8 mouse cellular contexts compared by ENCODE assay signal in the genomic region with DNA sequence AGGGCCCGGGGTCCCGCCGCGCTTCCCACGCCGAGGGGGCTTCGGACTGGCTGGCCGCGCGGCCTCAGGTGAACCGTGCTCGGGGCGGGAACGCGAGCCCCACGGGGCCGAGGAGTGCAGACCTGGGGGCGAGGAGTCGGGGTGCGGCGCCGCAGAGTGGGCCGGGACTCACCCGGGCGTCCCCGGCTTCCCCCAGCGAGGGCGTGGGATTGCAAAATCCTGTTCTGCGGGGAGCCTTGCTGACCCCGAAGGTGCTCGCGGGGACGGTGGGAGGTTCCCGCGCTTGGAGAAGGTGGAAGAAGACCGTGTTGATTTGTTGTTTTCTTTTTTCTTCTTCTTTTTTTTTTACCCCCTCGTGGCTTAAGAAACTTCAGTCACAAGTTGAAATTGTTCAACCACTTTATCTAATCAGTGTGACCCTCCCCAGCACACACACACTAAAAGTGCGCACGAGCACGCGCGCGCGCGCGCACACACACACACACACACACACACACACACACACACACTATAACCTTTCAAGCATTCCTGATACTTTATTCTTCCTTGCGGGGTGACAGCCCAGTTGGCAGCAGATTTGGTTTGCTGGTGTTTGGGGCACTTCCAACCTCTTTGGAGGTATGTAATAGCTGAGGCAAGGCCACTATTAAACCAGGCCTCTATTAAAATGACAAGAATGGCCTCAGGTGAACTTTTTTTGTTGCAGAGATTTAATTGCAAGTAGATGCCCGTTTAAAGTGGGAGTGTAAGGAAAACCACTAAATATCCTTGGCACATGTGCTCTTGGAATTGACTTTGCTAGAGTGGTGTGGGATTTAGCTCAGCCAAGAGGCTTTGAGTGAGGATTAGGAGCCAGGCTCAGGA. TPM values are rescaled to one million over a fixed set of nuclear protein-coding genes. Genes with fewer than 3 reads are reported as not detected.
DNase-seq lines count a peak whose midpoint lies in the region; ATAC-seq and TF ChIP-seq lines count a peak whose summit lies in the region.

No protein-coding gene starts in this region.

- no peak for ATAC-seq in megakaryocyte-erythroid progenitor cell, adult 5-6 weeks (replicated peaks; ENCODE audit: low FRiP score, low TSS enrichment, poor library complexity, severe bottlenecking)

- no peak for TF ChIP-seq CTCF in gastrocnemius, adult 2 months (IDR thresholded peaks at IDR 0.05)
- no peak for TF ChIP-seq CTCF in olfactory bulb, adult 2 months (IDR thresholded peaks at IDR 0.05; ENCODE audit: insufficient read depth, low read depth, low read length)

- peak overlapping the region; percentile 95 for H3K27ac ChIP-seq in gastrocnemius, adult 2 months
- H3K27ac ChIP-seq in olfactory bulb, adult 2 months (ENCODE audit: insufficient read depth, low read depth, low read length), result no peak overlapping the region

- TF ChIP-seq POLR2A in olfactory bulb, adult 2 months (IDR thresholded peaks at IDR 0.05; ENCODE audit: insufficient read depth, low read depth, low read length), result no peak

- peak; percentile 44 for DNase-seq in urinary bladder, postnatal 14 days (ENCODE audit: low spot score)
- DNase-seq in urinary bladder, adult 2 months (ENCODE audit: low spot score), result no peak
- DNase-seq in cerebellum, adult 9-11 months, result peak; percentile 70
- peak; percentile 54 for DNase-seq in gastrocnemius, adult 2 months
- peak; percentile 58 for DNase-seq in kidney, adult 11 months
- peak; percentile 48 to 57 for DNase-seq in lung, adult 18-20 months

- intact Hi-C loops in gastrocnemius, adult 2 months (cut with DNase I), result loop anchor here (2.0 to 5.0 kb wide), 3 partner anchors 79 to 169 kb away; partner anchors contain the start of gene Mxi1

- WGBS in olfactory bulb, adult 2 months, result under 1% methylated on average over 48 of the region's 48 CpGs

- H3K4me1 ChIP-seq in olfactory bulb, adult 2 months (ENCODE audit: control insufficient read depth, insufficient read depth, low read length), result peaks cover 4% of the 10 kb centered on the region; the same call in 1 of the 2 replicates

- H3K4me3 ChIP-seq in gastrocnemius, adult 2 months, result peak overlapping the region; percentile 80
- H3K4me3 ChIP-seq in olfactory bulb, adult 2 months (ENCODE audit: insufficient read depth, low read depth, low read length), result peak overlapping the region; percentile 66

RNA-seq across cellular contexts. Expression of gene Add3, which starts 3.1 kb away (rescaled TPM):
- polyA plus RNA-seq in urinary bladder, adult 2 months (2012; rRNA removed), result 95.8 and 110 TPM in 2 replicates
- 10 to 100 TPM; 17.0 to 29.5 TPM for total RNA-seq in gastrocnemius, adult 2 months (2021)
- not detected in 2 replicates for polyA plus RNA-seq in olfactory bulb, adult 2 months (2012; ENCODE audit: insufficient read depth, insufficient read length, low replicate concordance, missing spikeins)
- total RNA-seq in megakaryocyte-erythroid progenitor cell, adult 5-6 weeks (2014; fragmentation: Nextera tagmentation), result 21.4 and 29.3 TPM in 2 replicates
- 37.2 and 52.9 TPM in 2 replicates for total RNA-seq in megakaryocyte-erythroid progenitor cell, adult 5-6 weeks (2017)
